Mouse (Mus musculus) hindbrain, embryonic 10.5 days (tissue): Measurements from ENCODE around the gene Gm28374. TPM values are rescaled to one million over a fixed set of nuclear protein-coding genes. Genes with fewer than 3 reads are reported as not detected.

ENCODE experiments used
- DNase-seq: peaks from one replicate; pipeline ENCODE4 v3.0.0-alpha.2; 2017; ENCODE audit warnings: low spot score
- H3K27ac ChIP-seq: fragments of 300-500 bp; sonication (generic); 2 replicates; pipeline ENCODE4 v1.5.1; 2016; ENCODE audit warnings: mild to moderate bottlenecking, moderate library complexity
- H3K27me3 ChIP-seq: fragments of 300-500 bp; sonication (generic); 2 replicates; pipeline ENCODE4 v1.6.1; 2016; ENCODE audit warnings: mild to moderate bottlenecking; ENCODE audit not compliant: poor library complexity, insufficient read depth, severe bottlenecking
- H3K36me3 ChIP-seq: fragments of 300-500 bp; sonication (generic); 2 replicates; pipeline ENCODE4 v1.6.1; 2016; ENCODE audit warnings: mild to moderate bottlenecking, moderate library complexity
- H3K4me1 ChIP-seq: fragments of 300-500 bp; sonication (generic); replicated peaks from 2 replicates; pipeline ENCODE4 v1.6.1; 2016; ENCODE audit warnings: mild to moderate bottlenecking
- H3K4me3 ChIP-seq: fragments of 300-500 bp; sonication (generic); 2 replicates; pipeline ENCODE4 v1.5.1; 2016; ENCODE audit warnings: mild to moderate bottlenecking, moderate library complexity
- H3K9me3 ChIP-seq: fragments of 300-500 bp; sonication (generic); 2 replicates; pipeline ENCODE4 v1.6.1; 2016; ENCODE audit warnings: mild to moderate bottlenecking, moderate library complexity
- WGBS: fragments of 180-500 bp; shearing (Covaris S2); methylation state at CpG from one replicate; pipeline ENCODE4 v1.1.7; 2016; 5-methylcytosine and 5-hydroxymethylcytosine counted together
- polyA plus RNA-seq: library from polyadenylated mRNA; unstranded; fragments of >200 nt; fragmentation: Nextera tagmentation; extraction: Ambion mirVana; gene quantifications from 2 replicates; pipeline ENCODE4 v1.2.1, GENCODE M21; 2016

Gene Gm28374
- polyA plus RNA-seq, 1 experiment from 2014 or later, result 2.6 TPM

DNA sequence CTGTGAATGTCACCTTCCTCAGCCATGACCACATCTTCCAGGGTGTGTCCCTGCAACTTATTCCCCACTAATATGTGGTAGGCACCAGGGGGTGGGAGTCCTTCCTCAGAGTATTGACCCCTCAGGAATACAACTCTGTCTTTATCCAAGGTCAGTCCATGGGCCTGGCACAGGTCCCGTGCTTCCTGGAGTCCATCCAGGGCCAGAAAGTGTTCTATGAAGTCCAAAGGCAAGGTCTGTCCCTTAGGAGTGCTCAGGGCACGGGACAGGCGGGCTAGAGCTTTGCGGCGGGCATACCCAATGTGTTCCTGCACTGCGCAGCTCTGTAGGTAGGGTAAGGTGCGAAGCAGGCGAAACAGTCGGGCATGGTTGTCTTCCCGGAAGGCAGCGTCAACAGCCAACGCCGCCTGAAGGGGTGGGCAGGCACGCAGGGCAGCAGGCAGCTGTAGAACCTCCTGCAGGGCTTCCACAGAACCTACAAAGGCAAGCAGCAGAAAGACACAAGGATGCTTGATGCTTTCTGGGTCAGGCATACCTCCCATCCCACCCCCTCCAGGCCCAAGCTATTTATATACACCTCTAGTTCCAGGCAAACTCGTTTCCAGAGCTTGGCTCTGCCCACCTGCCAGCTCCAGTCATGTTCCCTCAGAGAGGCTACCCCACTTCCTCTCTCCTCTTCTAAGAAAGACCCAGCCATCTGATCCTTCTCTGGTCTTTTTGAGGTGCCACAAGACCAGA, 34.2 kb upstream of the Gm28374 start:
- Histone ChIP-seq H3K27ac (no peak overlapping the region), H3K4me3 (peak overlapping the region; percentile 83), H3K4me1 (peaks cover 38% of the 10 kb centered on the region), H3K27me3 (no peaks in the 10 kb centered on the region), H3K9me3 (no peaks in the 10 kb centered on the region), H3K36me3 (peaks cover 51% of the 10 kb centered on the region)
- WGBS, result 93% methylated on average over 15 of the region's 15 CpGs
- no peak for DNase-seq

DNA sequence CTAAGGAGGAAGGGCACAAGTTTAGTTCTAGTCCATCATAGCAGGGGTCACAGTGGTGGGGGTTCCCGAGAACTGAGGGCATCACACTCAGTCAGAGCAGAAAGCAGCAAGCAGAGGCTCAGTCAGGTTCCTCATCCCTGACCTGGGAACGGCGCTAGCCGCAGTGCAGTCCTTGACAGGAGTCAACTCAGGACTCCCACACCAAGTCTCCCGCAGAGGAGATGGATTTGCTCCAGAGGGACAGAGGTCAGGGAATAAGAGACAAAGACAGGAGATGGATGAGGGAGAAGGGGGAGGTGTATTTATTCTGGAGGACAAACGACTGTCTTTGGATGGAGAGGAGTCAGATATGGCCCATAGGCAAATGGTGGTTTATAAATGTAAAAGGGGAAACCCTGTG, 31.1 kb upstream of the Gm28374 start:
- no peaks in the 10 kb centered on the region for H3K9me3 ChIP-seq
- no peak overlapping the region for H3K4me3 ChIP-seq
- H3K36me3 ChIP-seq, result peaks cover 56% of the 10 kb centered on the region
- H3K4me1 ChIP-seq, result peaks cover 18% of the 10 kb centered on the region
- H3K27me3 ChIP-seq, result no peaks in the 10 kb centered on the region
- DNase-seq, result no peak
- WGBS, result 61% methylated on average over 6 of the region's 6 CpGs
- no peak overlapping the region for H3K27ac ChIP-seq

DNA sequence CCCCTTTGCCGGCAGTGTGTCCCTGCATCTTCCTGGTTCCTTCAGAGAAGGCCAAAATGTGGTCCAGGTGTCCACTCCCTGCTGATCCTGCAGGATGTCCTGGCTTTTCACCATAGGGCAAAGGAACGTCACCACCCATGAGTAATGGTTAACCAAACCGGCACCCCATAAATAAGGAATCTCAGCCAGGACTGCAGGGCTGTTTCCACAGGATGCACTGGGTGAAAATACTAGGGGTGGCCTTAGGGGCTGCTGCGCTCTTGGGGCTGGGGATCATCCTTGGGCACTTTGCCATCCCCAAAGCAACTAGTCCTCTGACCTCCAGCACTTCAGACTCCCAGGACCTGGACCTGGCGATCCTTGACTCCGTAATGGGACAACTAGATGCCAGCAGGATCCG, 23.5 kb upstream of the Gm28374 start, which contains the start of gene Naaladl1:
TSS of gene Naaladl1 (plus strand) at position 197 of the 400 bp plus-strand sequence.
- no peaks in the 10 kb centered on the region for H3K27me3 ChIP-seq
- WGBS, result 85% methylated on average over 7 of the region's 7 CpGs
- 0 out of 2 replicates have a peak, but pooled peaks cover 5% of the 10 kb centered on the region for H3K36me3 ChIP-seq
- H3K4me1 ChIP-seq, result no peaks in the 10 kb centered on the region; the same call in 1 of the 2 replicates
- DNase-seq, result no peak
- H3K9me3 ChIP-seq, result no peaks in the 10 kb centered on the region
- no peak within 1 kb of the TSS for H3K4me3 ChIP-seq
- H3K27ac ChIP-seq, result 0 out of 2 replicates have a peak within 1 kb of the TSS, but pooled peaks have one; percentile 5

DNA sequence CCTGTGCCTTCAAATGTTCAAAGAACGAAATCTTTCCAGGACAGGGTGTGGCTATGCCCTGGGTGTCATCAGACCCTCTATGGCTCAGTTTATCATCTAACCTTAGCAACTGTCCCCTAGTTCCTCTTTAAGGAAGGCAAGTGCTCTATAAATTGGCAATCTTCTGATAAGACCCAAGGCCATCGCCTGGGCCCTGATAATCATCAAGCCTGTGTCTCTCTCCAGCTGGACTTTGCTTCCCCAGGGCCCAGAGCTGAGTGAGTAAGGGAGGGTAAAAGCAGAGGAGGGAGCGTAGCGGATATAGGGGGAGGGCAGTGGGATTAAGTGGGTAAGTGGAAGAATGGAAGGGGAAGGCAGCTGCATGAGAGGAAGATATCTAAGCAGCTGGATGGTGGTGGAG, 22.4 kb upstream of the Gm28374 start:
- WGBS, result 89% methylated on average over 4 of the region's 4 CpGs
- Histone ChIP-seq H3K4me3 (no peak overlapping the region), H3K4me1 (no peaks in the 10 kb centered on the region; the same call in 1 of the 2 replicates), H3K27ac (no peak overlapping the region), H3K27me3 (no peaks in the 10 kb centered on the region), H3K36me3 (peaks cover 6% of the 10 kb centered on the region), H3K9me3 (no peaks in the 10 kb centered on the region)
- DNase-seq, result no peak

DNA sequence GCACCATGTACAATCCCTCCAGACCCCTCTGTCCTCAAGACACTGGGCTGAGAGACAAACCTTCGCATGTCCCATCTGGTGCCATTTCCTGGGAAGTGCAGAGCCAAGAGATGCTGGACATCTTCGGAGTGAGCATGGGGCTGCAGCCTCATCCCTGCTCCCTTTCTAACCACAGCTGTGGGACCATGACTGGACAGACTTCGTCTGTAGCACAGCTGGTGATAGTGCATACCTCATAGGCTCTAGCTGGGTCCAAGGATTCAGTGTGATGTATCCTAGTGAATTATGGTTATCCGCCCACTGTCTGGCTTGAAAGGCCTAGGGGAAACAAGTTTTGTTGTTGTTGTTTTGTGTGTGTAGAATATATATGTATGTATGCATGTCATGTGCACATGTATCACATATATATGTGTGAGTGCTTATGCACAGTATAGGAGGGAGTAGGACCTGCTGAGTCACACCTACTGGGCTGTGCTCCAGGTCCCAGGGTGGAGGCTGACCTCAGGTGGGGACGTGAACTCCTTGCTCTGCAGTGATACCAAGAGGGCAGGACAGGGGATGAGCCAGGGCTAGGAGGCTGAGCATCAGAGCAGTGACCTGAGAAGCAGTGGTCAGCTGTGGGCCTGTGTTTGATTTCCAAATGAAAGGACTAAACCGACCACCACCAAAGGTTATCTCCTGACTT, 20.3 kb upstream of the Gm28374 start:
- Histone ChIP-seq H3K4me1 (no peaks in the 10 kb centered on the region; the same call in 1 of the 2 replicates), H3K9me3 (no peaks in the 10 kb centered on the region), H3K4me3 (no peak overlapping the region), H3K27me3 (no peaks in the 10 kb centered on the region), H3K27ac (no peak overlapping the region), H3K36me3 (peaks cover 26% of the 10 kb centered on the region)
- WGBS, result 82% methylated on average over 6 of the region's 6 CpGs
- DNase-seq, result no peak

DNA sequence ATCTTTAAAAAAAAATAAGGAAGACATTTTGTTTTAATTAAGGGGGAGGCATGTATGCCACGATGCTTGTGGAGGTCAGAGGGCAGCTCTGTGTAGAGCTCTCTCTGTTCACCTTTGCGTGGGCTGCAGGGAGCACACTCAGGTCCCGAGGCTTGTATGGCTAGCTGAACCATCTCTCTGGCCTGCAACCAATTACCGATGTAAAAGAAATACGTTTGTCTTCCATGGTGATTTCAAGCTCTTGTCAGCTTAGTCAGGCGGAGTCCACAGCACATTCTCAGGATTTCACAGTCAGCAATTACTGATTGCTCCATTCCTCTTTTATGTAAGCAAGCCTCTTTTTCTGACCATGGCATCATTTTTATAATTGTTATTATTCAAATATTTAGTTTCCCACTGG, 19.1 kb upstream of the Gm28374 start:
- Histone ChIP-seq H3K27me3 (no peaks in the 10 kb centered on the region), H3K4me3 (no peak overlapping the region), H3K4me1 (no peaks in the 10 kb centered on the region), H3K27ac (no peak overlapping the region), H3K36me3 (peaks cover 35% of the 10 kb centered on the region), H3K9me3 (no peaks in the 10 kb centered on the region)
- WGBS, result 65% methylated on average over 6 of the region's 6 CpGs
- DNase-seq, result no peak

DNA sequence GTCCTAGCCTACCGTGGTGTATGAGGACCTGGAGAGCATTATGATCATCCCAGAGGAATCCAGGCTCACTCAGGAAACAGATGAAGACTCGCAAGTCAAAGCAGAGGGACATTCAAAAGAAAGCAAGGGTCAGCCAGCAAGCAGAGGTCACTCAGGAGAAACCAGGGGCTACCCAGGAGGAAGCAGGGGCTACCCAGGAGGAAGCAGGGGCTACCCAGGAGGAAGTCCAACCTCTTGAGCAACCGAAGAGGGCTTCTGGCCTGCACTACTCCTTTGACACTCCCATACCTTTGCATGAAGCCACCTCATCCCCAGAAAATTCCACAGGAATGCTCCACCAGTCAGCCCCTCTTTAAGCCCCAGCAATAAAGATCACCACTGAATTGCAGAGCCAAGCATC, 15.8 kb upstream of the Gm28374 start:
- Histone ChIP-seq H3K27ac (no peak overlapping the region), H3K9me3 (no peaks in the 10 kb centered on the region), H3K4me1 (no peaks in the 10 kb centered on the region), H3K27me3 (no peaks in the 10 kb centered on the region), H3K36me3 (peaks cover 65% of the 10 kb centered on the region), H3K4me3 (no peak overlapping the region)
- no peak for DNase-seq
- 87% methylated on average over 3 of the region's 3 CpGs for WGBS

DNA sequence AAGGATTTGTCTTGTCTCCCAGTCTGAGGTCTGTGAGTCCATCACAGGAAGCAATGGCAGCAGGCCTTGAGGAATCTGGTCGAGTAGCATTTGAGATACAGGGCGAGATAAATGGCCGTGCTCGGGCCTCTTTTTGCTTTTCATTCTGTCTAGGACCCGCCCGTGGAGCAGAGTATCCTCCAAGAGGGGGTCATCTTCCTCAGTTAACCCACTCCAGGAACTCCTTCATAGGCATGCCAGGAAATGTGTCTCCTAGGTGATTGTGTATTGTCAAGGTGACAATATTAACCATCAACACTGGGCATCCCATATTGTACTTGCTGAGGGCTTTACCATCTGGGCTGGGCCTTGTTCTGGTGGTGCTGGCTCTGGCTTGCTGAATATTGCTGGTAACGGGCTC, 12.1 kb upstream of the Gm28374 start, which contains the start of gene AC131692.1:
TSS of gene AC131692.1 (plus strand) at position 301 of the 400 bp plus-strand sequence.
- H3K4me3 ChIP-seq, result no peak within 1 kb of the TSS
- peaks cover 95% of the 10 kb centered on the region for H3K36me3 ChIP-seq
- DNase-seq, result no peak
- WGBS, result 91% methylated on average over 7 of the region's 7 CpGs
- H3K27me3 ChIP-seq, result no peaks in the 10 kb centered on the region
- H3K4me1 ChIP-seq, result no peaks in the 10 kb centered on the region
- no peak within 1 kb of the TSS for H3K27ac ChIP-seq
- no peaks in the 10 kb centered on the region for H3K9me3 ChIP-seq

DNA sequence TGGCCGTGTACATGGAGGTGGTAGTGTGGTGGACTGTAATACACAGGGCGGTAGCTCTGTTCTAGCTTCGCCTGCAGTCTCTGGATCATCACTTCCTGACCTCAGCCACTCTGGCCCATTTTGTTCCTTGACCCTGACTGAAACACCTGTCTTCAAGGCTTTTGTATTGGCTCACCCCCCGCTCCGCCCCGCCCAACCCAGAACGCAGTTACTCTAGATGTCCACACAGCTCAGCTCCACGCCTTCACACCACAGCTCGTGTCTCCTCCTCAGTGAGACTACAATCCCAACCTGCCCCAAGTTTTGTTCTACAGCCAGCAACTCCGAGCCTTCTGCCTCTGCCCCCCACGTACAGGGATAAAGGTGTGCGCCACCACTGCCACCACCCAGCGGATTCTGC, 6.8 kb upstream of the Gm28374 start:
- no peaks in the 10 kb centered on the region for H3K9me3 ChIP-seq
- H3K27me3 ChIP-seq, result no peaks in the 10 kb centered on the region
- no peak for DNase-seq
- H3K27ac ChIP-seq, result no peak overlapping the region
- 94% methylated on average over 13 of the region's 13 CpGs for whole genome bisulfite sequencing
- peaks cover 76% of the 10 kb centered on the region for H3K36me3 ChIP-seq
- H3K4me1 ChIP-seq, result peaks cover 17% of the 10 kb centered on the region
- H3K4me3 ChIP-seq, result no peak overlapping the region

DNA sequence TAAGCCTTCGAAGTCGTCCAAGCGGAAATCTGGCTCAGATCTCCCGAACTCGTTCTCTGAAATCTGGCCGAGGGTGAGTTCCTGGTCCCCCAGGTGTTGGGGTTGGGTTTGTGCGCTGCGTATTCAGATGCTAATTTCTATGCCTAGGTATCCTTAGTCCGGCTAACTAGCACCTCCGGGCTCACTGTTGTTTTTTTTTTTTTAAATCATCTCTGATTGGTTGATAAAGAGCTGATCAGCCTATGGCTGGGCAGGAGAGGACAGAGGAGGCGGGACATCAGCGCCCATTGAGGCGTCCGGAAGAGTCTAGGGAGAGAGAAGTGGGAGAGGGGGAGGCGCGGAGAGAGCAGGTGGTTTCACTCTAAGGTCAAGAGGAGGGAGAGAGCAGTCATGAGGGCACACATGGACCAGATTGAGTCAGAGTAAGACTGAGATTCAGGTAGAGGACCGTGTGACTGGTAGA, 3.4 kb upstream of the Gm28374 start:
- H3K36me3 ChIP-seq, result peaks cover 68% of the 10 kb centered on the region

DNA sequence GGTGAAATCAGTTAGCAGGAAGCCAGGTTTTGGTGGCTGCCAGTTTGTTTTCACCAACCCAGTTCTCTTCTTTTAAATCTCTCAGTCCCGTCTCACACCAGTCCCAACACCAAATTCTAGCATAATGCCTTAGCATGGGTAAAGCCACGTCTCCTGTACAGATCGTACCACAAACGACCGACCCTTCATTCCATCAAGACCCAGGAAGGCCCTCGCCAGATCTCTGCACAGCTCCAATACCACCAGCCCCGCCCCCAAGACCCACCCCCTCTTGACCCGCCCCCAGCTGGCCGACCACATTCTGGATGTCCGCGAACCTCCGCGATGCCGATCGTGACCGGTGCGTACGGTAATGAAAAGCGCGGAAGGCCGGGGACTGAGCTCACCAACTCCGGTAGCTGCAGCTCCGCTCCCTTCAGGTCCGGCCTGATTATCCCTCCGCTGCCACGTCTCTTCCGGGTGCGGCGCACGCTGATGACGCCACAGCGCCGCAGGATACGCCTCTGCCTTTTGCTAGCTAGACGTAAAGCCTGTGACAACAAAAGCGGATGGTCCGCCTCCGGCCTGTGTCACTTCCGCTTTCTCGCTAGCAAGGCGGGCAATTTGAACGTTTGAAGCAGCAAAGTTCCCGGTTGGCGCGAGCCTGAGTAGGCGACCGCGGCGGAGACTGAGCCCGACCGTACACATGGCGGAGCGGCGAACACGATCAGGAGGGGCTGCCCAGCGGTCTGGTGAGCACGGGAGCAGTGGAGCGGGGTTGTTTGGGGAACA, 2.6 kb upstream of the Gm28374 start, which contains the start of the genes Zfpl1 and Cdca5:
TSS of gene Zfpl1 (minus strand) at position 479 of the 771 bp plus-strand sequence.
TSS of gene Cdca5 (plus strand) at position 506 of the 771 bp plus-strand sequence.
- peaks cover 24% of the 10 kb centered on the region for H3K4me1 ChIP-seq
- peaks cover 68% of the 10 kb centered on the region for H3K36me3 ChIP-seq
- H3K27ac ChIP-seq, result peak within 1 kb of the TSS; percentile 91
- no peaks in the 10 kb centered on the region for H3K27me3 ChIP-seq
- DNase-seq, result peak; percentile 99
- under 1% methylated on average over 58 of the region's 58 CpGs for WGBS
- peak within 1 kb of the TSS; percentile 87 for H3K4me3 ChIP-seq
- H3K9me3 ChIP-seq, result no peaks in the 10 kb centered on the region

More for the DNA sequence above, 3.4 kb upstream of the Gm28374 start:
- under 1% methylated on average over 17 of the region's 17 CpGs for WGBS
- peak overlapping the region; percentile 91 for H3K27ac ChIP-seq
- peak overlapping the region; percentile 87 for H3K4me3 ChIP-seq
- H3K4me1 ChIP-seq, result peaks cover 24% of the 10 kb centered on the region
- DNase-seq, result peak; percentile 74
- H3K27me3 ChIP-seq, result no peaks in the 10 kb centered on the region
- no peaks in the 10 kb centered on the region for H3K9me3 ChIP-seq

DNA sequence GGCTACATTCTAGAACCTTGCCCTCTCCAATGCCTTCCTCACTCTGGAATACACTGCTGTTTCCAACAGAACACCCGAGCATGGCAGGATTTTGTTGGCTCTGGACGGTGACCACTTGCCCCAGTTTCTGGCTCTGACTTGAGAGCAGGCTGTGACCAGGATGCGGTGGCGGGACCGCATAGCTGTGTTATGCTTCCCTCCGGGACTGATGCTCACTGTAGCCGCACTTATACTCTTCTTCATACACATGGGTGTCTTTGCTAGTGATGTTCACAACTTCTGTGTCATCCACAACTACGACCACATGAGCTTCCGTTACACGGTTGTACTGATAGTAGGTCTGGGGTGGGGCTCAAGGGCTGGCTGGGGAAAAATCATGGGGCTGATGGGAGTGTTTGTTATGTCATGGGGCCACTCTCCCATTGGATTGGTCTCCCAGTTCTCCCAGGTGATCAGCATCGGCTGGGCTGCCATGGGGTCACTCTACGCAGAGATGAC, 2.0 kb downstream of the Gm28374 start, which contains the start of gene Tmem262:
TSS of gene Tmem262 (plus strand) at position 51 of the 498 bp plus-strand sequence.
- Histone ChIP-seq H3K27me3 (no peaks in the 10 kb centered on the region), H3K27ac (no peak within 1 kb of the TSS), H3K4me1 (peaks cover 33% of the 10 kb centered on the region), H3K36me3 (peaks cover 39% of the 10 kb centered on the region), H3K4me3 (0 out of 2 replicates have a peak within 1 kb of the TSS, but pooled peaks have one; percentile 2), H3K9me3 (no peaks in the 10 kb centered on the region)
- DNase-seq, result no peak
- WGBS, result 92% methylated on average over 12 of the region's 12 CpGs
